Mouse (Mus musculus) MN1 (cell line): ENCODE measurements around the gene Zfp52.

ENCODE experiments used
- DNase-seq: peaks from one replicate; pipeline ENCODE4 v3.0.0-alpha.2; 2016; ENCODE audit warnings: low spot score

Zfp52 gene

DNA sequence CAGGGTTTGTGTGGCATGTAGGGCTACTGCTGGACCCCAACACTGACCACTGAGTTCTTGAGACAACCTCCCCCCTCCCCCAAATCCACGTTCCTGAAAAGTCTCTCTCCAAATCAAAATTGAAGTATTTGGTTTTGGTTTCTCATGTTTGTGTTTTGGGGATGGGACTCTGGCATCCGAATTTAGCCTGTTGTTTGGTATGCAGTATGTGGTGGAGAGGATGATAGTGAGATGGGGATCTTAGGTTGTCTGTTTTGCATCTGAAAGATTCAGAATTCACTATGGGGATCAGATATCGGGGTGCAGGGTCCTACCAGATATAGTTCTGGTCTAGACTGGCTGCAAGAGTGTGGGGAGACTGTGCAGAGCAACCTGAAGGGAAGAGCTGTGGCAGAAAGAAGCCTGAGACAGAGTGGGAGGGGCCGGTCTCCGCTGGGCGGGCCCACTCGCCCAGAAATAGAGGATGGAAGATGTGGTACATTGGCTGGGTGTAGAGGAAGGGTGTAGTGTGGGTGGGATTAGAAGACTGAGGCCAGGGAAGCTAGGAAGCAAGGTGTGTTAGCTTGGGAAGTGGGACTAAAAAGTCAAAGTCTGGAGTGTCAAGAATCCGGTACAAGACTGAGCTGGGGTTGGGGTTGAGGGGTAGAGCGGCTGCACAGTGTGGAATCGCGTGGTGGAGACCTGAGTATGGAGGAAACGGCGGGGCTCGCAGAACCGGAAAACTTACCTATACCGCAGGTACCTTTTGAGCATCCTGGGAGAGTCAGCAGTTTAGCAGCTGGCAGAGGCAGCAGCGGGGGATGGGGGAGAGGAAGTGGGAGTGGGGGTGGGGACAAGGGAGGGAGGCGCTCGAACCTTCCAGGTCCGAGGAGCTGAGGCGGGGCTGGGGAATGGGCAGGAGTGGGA is at the start of gene Zfp52:
TSS of gene Zfp52 (plus strand) at position 444 of the 906 bp plus-strand sequence.
- peak; percentile 58 for DNase-seq

DNA sequence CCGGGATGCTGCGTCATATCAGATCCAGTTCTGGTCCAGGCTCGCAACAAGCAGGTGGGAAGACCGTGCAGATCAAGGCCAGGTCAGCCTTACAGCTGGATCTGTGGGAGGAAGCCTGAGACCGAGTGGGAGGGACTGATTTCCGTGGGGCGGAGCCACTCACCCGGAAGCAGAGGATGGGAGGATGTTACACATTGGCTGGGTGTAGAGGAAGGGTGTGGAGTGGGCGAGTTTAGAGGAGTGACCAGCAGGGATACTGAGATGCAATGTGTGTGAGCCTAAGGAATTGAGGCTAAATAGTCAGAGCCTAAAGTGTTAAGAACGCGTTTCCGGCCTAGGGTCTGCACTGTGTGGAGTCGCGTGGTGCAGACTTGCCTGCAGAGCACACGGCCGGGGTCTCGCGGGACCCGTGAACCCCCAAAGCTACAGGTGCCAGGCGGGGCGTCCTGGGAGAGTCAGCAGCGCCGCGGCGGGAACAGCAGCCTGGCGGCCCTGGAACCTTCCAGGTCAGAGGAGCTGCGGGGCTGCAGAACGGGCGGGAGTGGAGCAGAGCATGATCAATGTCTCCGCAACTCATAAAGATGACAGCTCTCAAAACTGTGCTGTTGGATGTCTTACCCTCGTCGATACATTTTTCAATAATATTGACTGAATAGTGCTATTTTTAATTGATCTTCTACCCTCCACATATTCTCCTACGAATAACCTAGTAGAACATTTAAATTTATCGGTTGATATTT is 46.4 kb upstream of the Zfp52 start, which contains the start of gene Zfp53:
TSS of gene Zfp53 (plus strand) at position 239 of the 740 bp plus-strand sequence.
- DNase-seq: peak; percentile 87

DNA sequence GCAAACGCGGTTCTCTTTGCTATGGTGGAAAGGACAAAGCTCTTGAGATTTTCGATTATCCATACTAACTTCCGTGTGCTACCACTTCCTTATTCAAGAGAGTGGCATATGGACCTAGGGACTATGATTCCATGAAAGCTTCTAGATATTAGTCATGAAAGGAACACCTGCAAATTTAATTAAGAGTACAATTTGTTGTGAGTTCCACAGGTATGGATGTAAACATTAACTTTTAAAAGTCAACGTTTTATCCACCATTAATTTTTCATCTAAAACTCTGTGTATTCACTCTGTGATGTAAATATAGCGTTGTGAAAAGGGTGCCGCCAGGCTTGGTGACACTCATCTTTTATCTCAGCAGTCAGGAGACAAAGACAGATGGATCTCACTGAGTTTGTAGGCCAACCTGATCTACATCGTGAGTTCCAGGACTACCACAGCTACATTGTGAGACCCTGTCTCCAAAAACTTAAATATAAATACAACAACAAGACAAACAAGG is 45.8 kb upstream of the Zfp52 start:
- peak; percentile 10 for DNase-seq

DNA sequence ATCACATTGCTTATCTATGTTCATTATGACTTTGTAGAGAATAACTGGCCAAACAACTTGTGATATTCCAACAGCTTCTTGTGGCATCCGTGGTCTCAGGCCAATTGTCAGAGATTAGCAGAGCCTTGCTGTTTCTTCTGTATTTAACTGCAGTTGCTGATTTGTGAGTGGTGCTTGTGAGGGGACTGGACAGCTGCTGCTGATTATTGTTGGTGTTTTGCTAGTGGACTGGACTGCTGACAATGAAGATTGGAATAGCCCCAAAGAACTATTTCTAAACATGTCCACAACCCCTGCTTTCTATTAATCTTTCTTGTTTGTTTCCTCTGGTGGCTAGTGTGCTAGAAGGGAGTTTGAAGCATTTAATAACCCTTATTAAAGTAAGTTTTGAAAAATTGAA is 34.0 kb upstream of the Zfp52 start:
- DNase-seq: no peak

DNA sequence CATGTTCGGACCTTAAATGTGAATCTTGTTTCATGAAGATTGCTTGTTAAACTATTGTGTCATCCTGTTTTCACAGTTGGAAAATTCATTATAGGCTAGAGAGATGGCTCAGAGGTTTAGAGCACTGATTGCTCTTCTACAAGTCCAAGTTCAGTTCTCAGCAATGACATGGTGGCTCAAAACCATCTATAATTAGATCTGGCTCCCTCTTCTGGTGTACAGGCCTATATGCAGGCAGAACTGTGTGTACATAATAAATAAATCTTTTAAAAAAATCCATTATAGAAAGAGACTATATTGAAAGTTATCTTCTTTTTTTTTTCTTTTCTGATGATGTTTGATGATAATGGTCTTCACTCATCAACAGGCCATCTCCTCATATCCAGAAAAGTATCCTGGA is 30.8 kb upstream of the Zfp52 start:
- no peak for DNase-seq

DNA sequence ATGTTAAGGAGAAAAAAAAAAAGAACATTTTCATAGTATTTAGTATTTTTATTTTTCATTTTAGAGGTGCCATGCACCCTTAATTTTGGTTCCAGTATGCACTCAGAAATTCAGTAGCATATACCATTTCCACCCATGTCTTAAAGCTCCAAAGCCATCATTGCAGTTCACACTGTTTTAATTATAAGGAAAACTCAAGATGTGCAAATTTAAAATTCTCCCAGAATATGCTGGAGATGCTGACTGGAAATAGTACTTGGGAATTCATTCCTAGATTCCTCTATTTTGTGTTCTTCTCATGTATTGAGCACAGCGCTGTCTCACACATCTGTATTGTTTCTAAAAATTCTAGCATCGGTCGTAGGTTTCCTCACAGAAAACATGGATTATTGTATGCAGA is 29.1 kb upstream of the Zfp52 start:
- no peak for DNase-seq

DNA sequence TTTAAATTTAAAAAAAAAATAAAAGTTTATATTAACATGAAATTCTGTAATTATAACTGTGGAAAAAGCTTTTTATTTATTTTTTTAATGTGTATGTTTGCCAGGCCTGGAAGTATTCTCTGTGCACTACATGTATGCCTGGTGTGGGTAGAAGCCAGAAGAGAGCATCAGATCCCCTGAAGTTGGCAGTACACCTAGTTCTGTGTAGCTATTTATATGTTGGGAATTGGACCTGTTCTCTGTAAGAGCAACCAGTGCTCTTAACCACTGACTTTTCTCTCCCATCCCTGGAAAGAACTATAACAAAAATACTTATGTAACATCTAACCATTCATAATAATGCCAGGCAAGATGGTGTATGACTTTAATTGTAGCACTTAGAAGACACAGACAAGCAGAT is 25.6 kb upstream of the Zfp52 start:
- no peak for DNase-seq

DNA sequence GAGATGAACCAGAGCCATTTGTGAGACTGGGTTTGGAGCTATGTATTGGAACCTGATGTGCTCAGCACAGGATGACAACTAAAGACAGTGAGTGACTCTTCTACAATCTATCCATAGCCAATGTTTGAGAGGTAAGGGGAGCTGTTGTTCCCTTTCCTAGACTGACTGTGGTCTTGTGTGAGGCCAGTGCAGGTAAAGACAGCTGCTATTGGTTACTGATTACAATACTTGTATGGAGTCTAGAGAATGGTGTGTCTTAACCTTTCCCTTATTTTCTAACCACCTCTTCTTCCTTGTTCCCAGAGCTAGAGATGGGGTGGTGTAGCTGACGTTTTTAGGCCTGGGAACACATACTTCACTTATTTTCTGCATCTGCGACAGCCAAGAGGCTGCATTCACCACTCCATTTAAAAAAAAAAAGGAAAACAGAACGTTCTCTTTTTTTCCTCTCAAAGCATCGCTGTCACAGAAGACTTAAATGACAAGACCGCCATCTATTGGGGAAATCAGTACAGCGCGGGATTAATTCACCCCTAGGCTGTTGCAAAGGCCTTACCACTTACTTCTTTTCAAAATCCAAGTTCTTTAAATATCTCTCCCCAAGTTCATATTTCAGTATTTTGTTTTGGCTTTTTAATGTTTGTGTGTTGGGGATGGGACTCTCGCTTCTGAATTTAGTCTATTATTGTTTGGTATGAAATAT is 19.8 kb upstream of the Zfp52 start:
- DNase-seq: peak; percentile 92

DNA sequence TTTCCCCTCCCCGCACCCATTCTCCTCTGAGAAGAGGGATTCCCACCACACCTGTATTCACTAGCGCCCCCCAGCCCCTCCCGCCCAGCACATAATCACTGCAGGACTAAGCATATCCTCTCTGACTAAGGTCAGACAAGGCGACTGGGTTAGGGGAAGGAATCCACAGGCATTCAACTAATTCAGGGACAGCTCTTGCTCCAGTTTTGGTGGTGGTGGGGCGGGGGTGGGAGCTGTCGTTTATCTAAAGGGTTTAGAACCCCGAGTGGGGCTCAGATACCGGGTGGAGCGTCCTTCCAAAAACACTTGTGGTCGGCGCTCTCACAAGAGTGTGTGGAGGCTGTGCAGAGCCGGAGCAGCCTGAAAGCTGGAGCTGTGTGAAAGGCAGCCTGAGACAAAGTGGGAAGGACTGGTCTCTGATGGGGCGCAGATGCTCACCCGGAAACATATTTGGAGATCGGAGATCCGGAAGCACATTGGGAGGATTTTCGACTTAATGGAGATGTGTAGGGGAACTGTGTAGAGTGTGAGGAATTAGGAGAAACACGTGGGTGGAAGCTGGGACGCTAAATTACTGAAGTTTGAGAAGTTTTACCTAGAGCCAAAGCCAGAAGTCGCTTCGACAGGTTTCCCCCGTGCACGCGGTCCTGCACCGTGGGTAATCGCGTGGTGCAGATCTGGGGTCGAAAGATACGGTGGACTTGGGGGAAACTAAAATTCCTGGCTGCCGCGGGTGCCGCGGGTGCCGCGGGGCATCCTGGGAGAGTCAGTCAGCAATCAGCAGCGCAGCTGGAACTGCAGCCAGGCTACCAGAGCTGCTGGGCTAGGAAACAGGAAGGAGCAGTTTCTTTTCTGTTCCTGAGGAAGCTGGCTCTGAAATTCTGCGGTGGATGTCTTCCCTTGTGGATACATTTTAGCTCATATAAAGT is 18.9 kb upstream of the Zfp52 start:
- peak; percentile 78 for DNase-seq

DNA sequence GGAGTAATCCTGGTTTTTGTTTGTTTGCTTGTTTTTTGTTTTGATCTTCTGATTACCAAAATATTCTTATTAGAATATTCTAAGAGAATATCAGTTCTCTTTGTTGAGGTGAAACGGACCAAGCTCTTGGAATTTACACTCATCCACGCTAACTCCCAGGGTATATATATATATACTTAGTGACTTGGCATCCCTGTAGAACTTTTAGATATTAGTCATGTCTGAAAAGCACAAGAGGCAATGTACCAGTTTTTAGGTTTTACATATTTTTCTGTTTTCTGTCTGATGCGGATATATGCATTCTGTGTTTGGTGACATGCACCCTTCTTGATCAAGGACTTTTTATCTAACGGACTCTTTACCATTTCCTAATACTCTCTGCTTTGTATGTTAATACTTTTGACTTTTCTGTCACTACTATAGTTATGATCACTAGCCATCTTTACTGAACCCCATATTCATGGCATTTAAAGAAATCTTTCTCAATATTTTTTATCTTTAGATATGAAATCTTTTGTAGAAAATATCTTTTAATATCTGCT is 18.1 kb upstream of the Zfp52 start:
- DNase-seq: no peak

DNA sequence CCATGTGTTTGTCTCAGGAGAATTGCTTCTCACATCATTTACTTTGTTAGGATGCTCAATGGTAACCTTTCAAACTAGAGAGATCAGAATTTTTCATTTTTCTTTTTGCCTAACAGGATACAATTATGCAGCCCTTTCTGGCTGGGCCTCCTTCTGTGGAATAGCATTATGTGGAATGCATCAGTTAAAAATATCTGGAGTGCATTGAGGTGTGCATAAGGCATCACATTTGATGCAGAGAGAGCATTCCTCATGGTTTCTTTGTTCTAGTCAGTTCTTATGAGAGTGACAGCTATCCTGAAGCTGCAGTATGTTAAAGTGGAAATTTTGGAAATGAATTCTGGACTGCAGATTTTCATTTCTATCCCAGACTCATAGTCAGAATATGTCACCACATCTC is 9.1 kb upstream of the Zfp52 start:
- no peak for DNase-seq

DNA sequence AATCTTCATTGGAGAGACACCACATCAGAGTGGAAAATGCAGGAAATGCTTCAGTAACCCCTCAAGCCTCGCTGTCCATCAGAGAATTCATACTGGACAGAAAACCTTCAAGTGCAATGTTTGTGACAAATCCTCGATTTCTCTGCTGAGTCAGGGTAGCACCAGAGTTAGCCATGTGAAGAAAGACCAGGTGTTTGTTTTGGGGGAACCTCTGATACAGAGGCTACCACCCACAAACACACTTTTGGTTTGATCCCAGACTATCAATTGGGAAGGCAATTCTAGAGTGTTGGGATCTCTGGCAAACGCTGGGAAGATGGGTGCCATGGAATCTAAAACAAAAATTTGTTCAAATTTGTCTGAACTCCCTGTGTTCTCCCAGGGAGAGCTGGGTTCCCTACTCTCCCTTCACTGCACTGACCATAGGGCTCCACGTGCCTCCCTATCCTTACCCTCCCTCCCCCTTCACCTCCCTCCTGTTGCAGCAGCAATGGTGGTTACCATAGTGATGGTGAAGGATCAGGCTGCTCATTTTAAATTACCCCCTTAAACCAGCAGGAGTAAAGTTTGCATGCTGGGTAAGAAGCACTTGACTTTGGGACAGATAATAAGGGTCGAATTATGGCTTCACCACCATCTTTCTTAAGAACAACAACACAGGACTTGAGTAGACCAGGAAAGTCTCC is 4.6 kb upstream of the Zfp52 start:
- DNase-seq: no peak

DNA sequence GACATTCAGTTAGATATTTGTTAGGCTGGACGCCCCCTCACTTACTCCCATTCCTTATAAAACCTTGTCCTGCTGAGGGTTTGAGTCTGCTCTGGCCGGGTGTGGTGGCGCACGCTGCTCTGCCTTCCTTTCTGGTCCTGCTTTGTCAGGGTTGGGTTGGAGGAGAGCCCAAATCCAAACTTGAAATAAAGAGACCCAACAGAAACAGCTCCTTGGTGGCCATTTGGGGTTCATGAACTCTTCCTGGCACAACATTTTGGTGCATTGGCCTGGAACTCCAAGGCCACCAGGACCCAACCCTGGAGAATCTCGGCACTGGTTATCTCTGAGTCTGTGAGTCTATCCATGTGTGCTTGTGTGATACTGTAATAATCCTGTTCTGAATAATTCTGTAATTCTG is 3.7 kb upstream of the Zfp52 start:
- DNase-seq: no peak

DNA sequence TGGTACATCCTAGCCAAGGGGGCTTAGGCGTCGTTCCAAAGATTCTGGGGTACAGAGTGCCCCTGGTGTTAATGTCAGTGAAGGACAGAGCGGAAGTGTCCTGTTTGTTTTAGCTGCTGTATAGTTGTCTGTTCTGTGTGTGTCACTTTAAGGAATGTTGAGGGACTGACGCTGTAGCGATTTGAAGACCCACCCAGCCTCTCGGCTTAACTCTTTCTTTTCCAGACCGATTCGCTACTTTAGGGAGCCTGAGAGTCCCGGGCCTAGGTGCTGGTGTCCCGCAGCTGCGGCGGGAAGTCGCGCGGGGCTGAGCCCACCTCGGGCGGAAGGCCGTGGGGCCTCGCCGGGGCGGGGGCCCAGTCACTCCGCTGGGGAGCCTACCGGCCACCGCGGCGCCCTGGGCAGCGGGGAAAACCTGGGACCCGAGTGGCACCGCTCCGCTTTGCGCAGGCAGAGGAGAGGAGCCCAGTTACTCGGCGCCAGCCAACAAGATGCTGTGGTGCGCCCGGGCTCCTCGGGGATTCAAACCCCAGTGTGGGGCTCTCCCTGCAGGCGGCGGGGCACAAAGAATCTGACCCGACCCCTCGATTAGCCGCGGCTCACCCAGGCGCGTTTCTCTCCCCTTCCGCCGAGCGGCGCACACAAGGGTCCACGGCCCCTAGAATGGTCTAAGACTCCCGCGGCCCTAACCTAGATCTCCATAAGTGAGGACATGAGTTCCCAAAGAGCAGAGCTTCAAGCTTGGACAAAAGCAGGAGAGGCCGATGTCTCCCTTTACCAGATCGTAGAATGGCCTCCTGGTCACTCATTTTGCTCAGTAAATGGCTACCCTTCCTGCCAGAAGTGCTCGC is 3.0 kb upstream of the Zfp52 start:
- DNase-seq: peak; percentile 73

DNA sequence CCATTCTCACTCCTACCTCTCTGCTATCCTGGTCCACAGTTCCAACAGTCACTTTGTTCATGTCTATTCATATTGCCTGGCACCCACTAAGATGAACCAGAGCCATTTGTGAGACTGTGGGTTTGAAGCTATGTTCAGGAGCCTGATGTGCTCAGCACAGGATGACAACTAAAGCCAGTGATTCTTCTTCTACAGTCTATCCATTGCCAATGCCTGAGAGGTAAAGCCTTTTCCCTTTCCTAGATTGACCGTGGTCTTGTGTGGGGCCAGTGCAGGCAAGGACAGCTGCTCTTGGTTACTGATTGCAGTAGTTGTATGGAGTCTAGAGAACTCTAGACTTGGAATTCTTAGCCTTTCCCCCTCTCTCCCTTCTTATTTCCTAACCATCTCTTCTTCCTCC is 1.4 kb upstream of the Zfp52 start:
- no peak for DNase-seq

DNA sequence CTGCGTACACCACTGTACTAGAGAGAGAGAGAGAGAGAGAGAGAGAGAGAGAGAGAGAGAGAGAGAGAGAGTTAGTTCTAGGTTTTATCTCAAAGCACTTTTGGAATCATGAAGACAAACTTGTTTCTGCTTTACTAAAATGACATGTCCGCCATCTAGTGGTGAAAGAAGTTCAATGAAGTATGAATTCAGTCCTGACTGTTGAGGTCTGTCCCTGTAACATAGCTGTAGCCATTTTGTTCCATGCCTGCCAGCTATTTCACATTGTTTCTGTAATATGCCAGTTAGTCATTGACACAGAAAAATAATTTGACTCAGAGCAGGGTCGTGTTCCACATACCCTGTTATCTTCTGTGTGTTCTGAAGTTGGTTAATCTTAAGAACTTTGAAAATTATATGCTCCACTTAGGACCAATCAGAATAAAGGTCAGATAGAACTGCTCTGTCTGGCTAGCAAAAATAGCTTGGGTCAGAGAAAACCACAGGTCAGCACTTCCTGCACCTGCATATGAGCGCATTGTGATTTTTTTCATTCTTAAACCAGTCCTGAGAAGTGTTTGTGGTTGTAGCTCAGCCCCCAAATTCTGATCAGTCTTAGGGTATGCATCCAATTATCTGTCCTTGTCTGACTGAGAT is 761 bp upstream of the Zfp52 start:
- peak; percentile 91 for DNase-seq

DNA sequence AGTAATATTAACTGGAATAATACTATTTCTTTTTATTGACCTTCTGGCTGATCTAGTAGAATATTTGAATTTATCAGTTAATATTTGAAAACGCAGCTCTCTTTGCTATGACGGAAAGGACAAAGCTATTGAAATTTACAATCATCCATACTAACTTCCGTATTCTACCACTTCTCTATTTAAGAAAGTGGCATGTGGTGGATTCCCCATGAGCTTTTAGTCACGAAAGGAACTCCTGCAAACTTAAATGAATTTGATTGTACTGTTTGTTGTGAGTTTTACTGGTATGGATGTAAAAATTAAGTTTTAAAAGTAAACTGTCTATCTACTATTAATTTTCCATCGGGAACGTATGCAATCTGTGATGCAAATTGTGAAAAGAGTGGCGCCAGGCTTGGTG is 757 bp downstream of the Zfp52 start:
- no peak for DNase-seq

DNA sequence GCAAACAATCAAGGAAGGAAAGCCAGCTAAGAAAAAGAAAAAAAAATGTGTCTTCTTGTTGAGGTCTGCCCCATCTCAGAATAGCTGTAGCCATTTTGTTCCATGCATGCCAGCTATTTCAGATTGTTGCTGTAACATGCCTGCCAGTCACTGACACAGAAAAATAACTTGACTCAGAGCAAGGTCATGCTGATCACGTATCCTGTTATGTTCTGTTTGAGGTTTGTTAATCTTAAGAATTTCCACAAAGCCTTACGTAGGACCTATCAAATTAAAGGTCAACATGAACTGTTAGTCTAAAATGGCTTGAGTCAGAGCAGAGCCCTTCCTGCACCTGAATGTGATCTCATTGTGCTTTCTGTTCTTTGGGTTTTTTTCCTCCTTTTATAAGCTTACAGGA is 1.3 kb downstream of the Zfp52 start:
- DNase-seq: no peak

DNA sequence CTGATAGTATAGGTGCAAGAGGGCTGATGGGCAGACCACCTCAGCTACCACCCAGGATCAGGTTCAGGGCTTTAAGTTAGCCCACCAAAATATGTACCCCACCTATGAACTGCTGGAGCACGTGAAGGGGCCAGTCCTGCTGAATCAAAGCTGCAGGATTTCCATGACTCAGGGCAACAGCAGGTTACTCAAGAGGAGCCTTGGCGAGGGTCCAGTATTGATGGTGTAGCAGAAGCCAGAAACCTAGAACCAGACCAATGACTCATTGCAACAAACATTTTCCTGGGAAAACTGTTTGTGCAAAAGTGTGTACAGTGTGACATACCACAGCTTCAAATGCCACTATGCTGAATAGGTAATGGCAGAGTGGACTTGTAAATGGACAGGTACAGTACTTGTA is 22.5 kb downstream of the Zfp52 start:
- peak; percentile 59 for DNase-seq
